Mouse (Mus musculus) thymus, postnatal 25 days (tissue): Measurements from ENCODE around the gene Usp24.
A peak's percentile ranks its signal among the peaks of the same experiment; 100 is the strongest.

Experiments used
- DNase-seq: peaks from one replicate; pipeline ENCODE4 v3.0.0; 2022

Gene Usp24

GRCm38 (mm10) chr4:106435426-106435825, 119.4 kb downstream of the Usp24 start:
- DNase-seq, result no peak

- peak; percentile 9 for DNase-seq
These were observed 120.5 kb downstream of the Usp24 start for GRCm38 (mm10) chr4:106436475-106436874.

- DNase-seq, result no peak
These were observed 121.2 kb downstream of the Usp24 start for GRCm38 (mm10) chr4:106437207-106437606.

- no peak for DNase-seq
These were observed 122.8 kb downstream of the Usp24 start for GRCm38 (mm10) chr4:106438763-106439162.

GRCm38 (mm10) chr4:106443182-106443581, 127.2 kb downstream of the Usp24 start:
- no peak for DNase-seq

GRCm38 (mm10) chr4:106449306-106449705, 133.3 kb downstream of the Usp24 start:
- DNase-seq, result no peak

- DNase-seq, result no peak
These were observed 136.4 kb downstream of the Usp24 start for GRCm38 (mm10) chr4:106452401-106452800.

GRCm38 (mm10) chr4:106453108-106453507, 137.1 kb downstream of the Usp24 start:
- no peak for DNase-seq

- DNase-seq, result no peak
These were observed 137.5 kb downstream of the Usp24 start for GRCm38 (mm10) chr4:106453516-106453915.

GRCm38 (mm10) chr4:106454541-106454940, 138.5 kb downstream of the Usp24 start:
- DNase-seq, result no peak

- no peak for DNase-seq
These were observed 146.0 kb downstream of the Usp24 start for GRCm38 (mm10) chr4:106462016-106462415.

- no peak for DNase-seq
These were observed 146.5 kb downstream of the Usp24 start for GRCm38 (mm10) chr4:106462524-106462923.

- DNase-seq, result no peak
These were observed 147.3 kb downstream of the Usp24 start for GRCm38 (mm10) chr4:106463174-106463801.

GRCm38 (mm10) chr4:106467420-106468110, 151.6 kb downstream of the Usp24 start:
- DNase-seq, result no peak

GRCm38 (mm10) chr4:106470921-106471320, 154.9 kb downstream of the Usp24 start:
- no peak for DNase-seq

GRCm38 (mm10) chr4:106472335-106472734, 156.3 kb downstream of the Usp24 start:
- peak; percentile 52 for DNase-seq

GRCm38 (mm10) chr4:106474241-106474640, 158.2 kb downstream of the Usp24 start:
- DNase-seq, result peak; percentile 58

- DNase-seq, result no peak
These were observed 164.5 kb downstream of the Usp24 start for GRCm38 (mm10) chr4:106480545-106480944.

- no peak for DNase-seq
These were observed 167.3 kb downstream of the Usp24 start for GRCm38 (mm10) chr4:106483215-106483727.

- no peak for DNase-seq
These were observed 167.8 kb downstream of the Usp24 start for GRCm38 (mm10) chr4:106483831-106484230.

GRCm38 (mm10) chr4:106490620-106491019, 174.6 kb downstream of the Usp24 start:
- no peak for DNase-seq
